18 mouse cellular contexts compared by ENCODE assay signal in genomic region chr11:88986616-88987015, GRCm38 (mm10). TPM values are rescaled to one million over a fixed set of nuclear protein-coding genes. Genes with fewer than 3 reads are reported as not detected.
"Had no signal": no experiment of that assay in that cellular context is flagged by ENCODE, and none has a peak within 500 bp of the region (broad histone marks: within the 10 kb centered on the region; RNA-seq: fewer than 3 reads in every experiment).

No protein-coding gene starts in this region.

- H3K27ac ChIP-seq: limb, embryonic 12.5 days; midbrain, embryonic 10.5 days; neural tube, embryonic 12.5 days; stomach, embryonic 15.5 days had no signal

- H3K9ac ChIP-seq: limb, embryonic 12.5 days; neural tube, embryonic 12.5 days; stomach, embryonic 15.5 days had no signal

- H3K4me3 ChIP-seq: limb, embryonic 12.5 days; midbrain, embryonic 10.5 days; neural tube, embryonic 12.5 days; stomach, embryonic 15.5 days had no signal

- H3K4me2 ChIP-seq: limb, embryonic 12.5 days; neural tube, embryonic 12.5 days; stomach, embryonic 15.5 days had no signal

- DNase-seq: kidney, adult 2 months; liver; lung, postnatal 36 days; midbrain, embryonic 14.5 days; right cerebral cortex, postnatal 4 days; spleen, adult 18-20 months; thymus, postnatal 36 days had no signal

- H3K4me1 ChIP-seq: limb, embryonic 12.5 days; midbrain, embryonic 10.5 days; neural tube, embryonic 12.5 days; stomach, embryonic 15.5 days had no signal

- H3K9me3 ChIP-seq: limb, embryonic 12.5 days; midbrain, embryonic 10.5 days; neural tube, embryonic 12.5 days; stomach, embryonic 15.5 days had no signal

- H3K27me3 ChIP-seq: limb, embryonic 12.5 days; neural tube, embryonic 12.5 days; stomach, embryonic 15.5 days had no signal

RNA-seq across cellular contexts. Expression of gene Elobl, which starts 19.9 kb away (rescaled TPM):
- total RNA-seq: layer of hippocampus, postnatal 10 days; left cerebral cortex, postnatal 36 days; megakaryocyte, adult 5-6 weeks; neutrophil, adult 5-6 weeks had no signal
- polyA plus RNA-seq: kidney, embryonic 16.5 days; limb, embryonic 12.5 days; liver, embryonic 16.5 days; lung, embryonic 16.5 days; midbrain, embryonic 10.5 days; midbrain, embryonic 14.5 days; neural tube, embryonic 12.5 days; stomach, embryonic 15.5 days had no signal
